Comparison of ENCODE assay signal across 21 mouse cellular contexts in genomic region chr5:150098754-150099153, GRCm38 (mm10). TPM values are rescaled to one million over a fixed set of nuclear protein-coding genes. Genes with fewer than 3 reads are reported as not detected.
DNase-seq lines count a peak whose midpoint lies in the region.
"Had no signal": no experiment of that assay in that cellular context is flagged by ENCODE, and none has a peak within 500 bp of the region (broad histone marks: within the 10 kb centered on the region; RNA-seq: fewer than 3 reads in every experiment).

No protein-coding gene starts in this region.

- no peak overlapping the region for H3K27ac ChIP-seq in midbrain, embryonic 10.5 days (replicated peaks)

- no peaks in the 10 kb centered on the region for H3K36me3 ChIP-seq in midbrain, embryonic 10.5 days
- H3K36me3 ChIP-seq: G1E had no signal

- H3K9me3 ChIP-seq in midbrain, embryonic 10.5 days (replicated peaks), result no peaks in the 10 kb centered on the region

- H3K4me3 ChIP-seq in midbrain, embryonic 10.5 days, result no peak overlapping the region

- intact Hi-C loops in heart, postnatal 14 days (cut with DNase I), result no loop called here
- intact Hi-C loops in left cerebral cortex, postnatal 25 days (cut with DNase I), result no loop called here

- no peaks in the 10 kb centered on the region for H3K27me3 ChIP-seq in midbrain, embryonic 10.5 days (ENCODE audit: low read depth, poor library complexity, severe bottlenecking)
- H3K27me3 ChIP-seq: CH12.LX, Patski had no signal

- DNase-seq in heart, adult 11 months, result peak; percentile 70
- DNase-seq in heart, postnatal 14 days, result no peak
- DNase-seq in R1 (ENCODE audit: low read depth, low spot score) (peak; percentile 54), ZHBTc4 (ENCODE audit: low read depth, low spot score) (peak; percentile 23)
- no peak for DNase-seq in midbrain, embryonic 10.5 days (ENCODE audit: low spot score)
- no peak for DNase-seq in left cerebral cortex, postnatal 25 days (ENCODE audit: low spot score in 2 of 2)
- DNase-seq: adrenal gland, adult 2 months; adrenal gland, adult 8-10 months; adrenal gland, postnatal 10 days; adrenal gland, postnatal 14 days; adrenal gland, postnatal 25 days; adrenal gland, postnatal 36 days; B cell, adult 2 months; cerebellum, adult 11 months; cerebellum, adult 11-12 months; cerebellum, adult 18-20 months; cerebellum, adult 2 months; cerebellum, adult 8-10 months had no signal

- no peaks in the 10 kb centered on the region for H3K4me1 ChIP-seq in midbrain, embryonic 10.5 days

- 93% methylated on average over 12 of the region's 12 CpGs for WGBS in midbrain, embryonic 10.5 days

RNA-seq across cellular contexts. Expression of gene Fry, which starts 19.7 kb away (rescaled TPM):
- total RNA-seq in heart, postnatal 14 days (2021), result 100 to 1,000 TPM; 150 to 174 TPM
- 3.4 and 6.7 TPM in 2 replicates for polyA plus RNA-seq in midbrain, embryonic 10.5 days (2016; fragmentation: Nextera tagmentation; extraction: Ambion mirVana)
- 100 to 1,000 TPM; 166 to 187 TPM for total RNA-seq in left cerebral cortex, postnatal 25 days (2021)

Comparison
In these comparisons a context has a peak if more than half of its experiments do, and no peak if none do; other contexts are left out.
1. DNase-seq: peak in heart, adult 11 months (single experiment), R1 (single experiment) and ZHBTc4 (single experiment); none in heart, postnatal 14 days (0 of 2), midbrain, embryonic 10.5 days (single experiment) and left cerebral cortex, postnatal 25 days (0 of 2).